Mouse (Mus musculus): ENCODE data around the gene Pafah1b3. TPM values are rescaled to one million over a fixed set of nuclear protein-coding genes. Genes with fewer than 3 reads are reported as not detected.
A peak's percentile ranks its signal among the peaks of the same experiment; 100 is the strongest.

Gene Pafah1b3
- total and polyA plus RNA-seq, 2 experiments from 2014 or later, result 484 to 534 TPM

- Histone ChIP-seq H3K27me3 (ENCODE audit: insufficient read depth, low read length) (no peaks in the 10 kb centered on the region), H3K4me3 (ENCODE audit: low read length) (no peak overlapping the region), H3K9me3 (ENCODE audit: low read length) (no peaks in the 10 kb centered on the region), H3K36me3 (ENCODE audit: insufficient read depth, low read length) (peaks cover 45% of the 10 kb centered on the region), H3K4me1 (ENCODE audit: insufficient read depth, low read length) (peaks cover 11% of the 10 kb centered on the region; the same call in 1 of the 2 replicates), H3K9ac (replicated peaks; ENCODE audit: low read length) (no peak overlapping the region), H3K27ac (no peak overlapping the region), H3K4me2 (ENCODE audit: low read depth, low read length) (no peak overlapping the region)
- no peak for TF ChIP-seq CTCF (IDR thresholded peaks at IDR 0.05; ENCODE audit: low read depth)
- DNase-seq (ENCODE audit: low spot score), result no peak
- WGBS, result 88% methylated on average over 12 of the region's 12 CpGs
- no peak for ATAC-seq
Measured at GRCm38 (mm10) chr7:25294960-25295722, 2.6 kb downstream of the Pafah1b3 start.

GRCm38 (mm10) chr7:25294495-25294894 lies 3.3 kb downstream of the Pafah1b3 start:
- Histone ChIP-seq H3K4me3 (ENCODE audit: low read length) (no peak overlapping the region), H3K9ac (replicated peaks; ENCODE audit: low read length) (no peak overlapping the region), H3K27me3 (ENCODE audit: insufficient read depth, low read length) (no peaks in the 10 kb centered on the region), H3K4me2 (ENCODE audit: low read depth, low read length) (no peak overlapping the region), H3K27ac (no peak overlapping the region), H3K9me3 (ENCODE audit: low read length) (no peaks in the 10 kb centered on the region), H3K4me1 (ENCODE audit: insufficient read depth, low read length) (peaks cover 11% of the 10 kb centered on the region; the same call in 1 of the 2 replicates), H3K36me3 (ENCODE audit: insufficient read depth, low read length) (peaks cover 51% of the 10 kb centered on the region)
- no peak for TF ChIP-seq CTCF (IDR thresholded peaks at IDR 0.05; ENCODE audit: low read depth)
- DNase-seq (ENCODE audit: low spot score) (no peak), ATAC-seq (no peak)
- WGBS, result 89% methylated on average over 4 of the region's 4 CpGs

- 69% methylated on average over 10 of the region's 10 CpGs for WGBS
Measured at GRCm38 (mm10) chr7:25293191-25293739, 4.5 kb downstream of the Pafah1b3 start.

GRCm38 (mm10) chr7:25292107-25292506 lies 5.7 kb downstream of the Pafah1b3 start:
- Histone ChIP-seq H3K9me3 (ENCODE audit: low read length) (no peaks in the 10 kb centered on the region), H3K4me3 (ENCODE audit: low read length) (no peak overlapping the region), H3K27ac (no peak overlapping the region), H3K4me1 (ENCODE audit: insufficient read depth, low read length) (peaks cover 11% of the 10 kb centered on the region; the same call in 1 of the 2 replicates), H3K4me2 (ENCODE audit: low read depth, low read length) (no peak overlapping the region), H3K36me3 (ENCODE audit: insufficient read depth, low read length) (peaks cover 74% of the 10 kb centered on the region), H3K27me3 (ENCODE audit: insufficient read depth, low read length) (no peaks in the 10 kb centered on the region), H3K9ac (replicated peaks; ENCODE audit: low read length) (no peak overlapping the region)
- no peak for DNase-seq (ENCODE audit: low spot score)
- no peak for ATAC-seq
- TF ChIP-seq CTCF (IDR thresholded peaks at IDR 0.05; ENCODE audit: low read depth), result no peak
- WGBS, result 42% methylated on average over 7 of the region's 7 CpGs

More at GRCm38 (mm10) chr7:25293191-25293739, 4.5 kb downstream of the Pafah1b3 start:
- ATAC-seq (no peak), DNase-seq (ENCODE audit: low spot score) (no peak)
- Histone ChIP-seq H3K4me1 (ENCODE audit: insufficient read depth, low read length) (peaks cover 11% of the 10 kb centered on the region; the same call in 1 of the 2 replicates), H3K9ac (replicated peaks; ENCODE audit: low read length) (no peak overlapping the region), H3K27ac (0 out of 2 replicates have a peak overlapping the region, but pooled peaks have one; percentile 4), H3K9me3 (ENCODE audit: low read length) (no peaks in the 10 kb centered on the region), H3K36me3 (ENCODE audit: insufficient read depth, low read length) (peaks cover 63% of the 10 kb centered on the region), H3K4me2 (ENCODE audit: low read depth, low read length) (no peak overlapping the region), H3K4me3 (ENCODE audit: low read length) (no peak overlapping the region), H3K27me3 (ENCODE audit: insufficient read depth, low read length) (no peaks in the 10 kb centered on the region)
- TF ChIP-seq CTCF (IDR thresholded peaks at IDR 0.05; ENCODE audit: low read depth), result no peak

GRCm38 (mm10) chr7:25290911-25291310 lies 6.9 kb downstream of the Pafah1b3 start:
- 74% methylated on average over 2 of the region's 2 CpGs for WGBS
- Histone ChIP-seq H3K9me3 (ENCODE audit: low read length) (no peaks in the 10 kb centered on the region), H3K27ac (no peak overlapping the region), H3K36me3 (ENCODE audit: insufficient read depth, low read length) (peaks cover 86% of the 10 kb centered on the region), H3K4me3 (ENCODE audit: low read length) (no peak overlapping the region), H3K4me1 (ENCODE audit: insufficient read depth, low read length) (peaks cover 2% of the 10 kb centered on the region; the same call in 1 of the 2 replicates), H3K9ac (replicated peaks; ENCODE audit: low read length) (no peak overlapping the region), H3K4me2 (ENCODE audit: low read depth, low read length) (no peak overlapping the region), H3K27me3 (ENCODE audit: insufficient read depth, low read length) (no peaks in the 10 kb centered on the region)
- no peak for TF ChIP-seq CTCF (IDR thresholded peaks at IDR 0.05; ENCODE audit: low read depth)
- ATAC-seq (no peak), DNase-seq (ENCODE audit: low spot score) (peak; percentile 26)

GRCm38 (mm10) chr7:25290463-25290862 lies 7.3 kb downstream of the Pafah1b3 start:
- H3K9me3 ChIP-seq (ENCODE audit: low read length), result no peaks in the 10 kb centered on the region
- no peak overlapping the region for H3K4me2 ChIP-seq (ENCODE audit: low read depth, low read length)
- DNase-seq (ENCODE audit: low spot score) (no peak), ATAC-seq (no peak)
- no peak overlapping the region for H3K4me3 ChIP-seq (ENCODE audit: low read length)
- WGBS, result 95% methylated on average over 1 of the region's 1 CpGs
- no peaks in the 10 kb centered on the region for H3K27me3 ChIP-seq (ENCODE audit: insufficient read depth, low read length)
- no peak for TF ChIP-seq CTCF (IDR thresholded peaks at IDR 0.05; ENCODE audit: low read depth)
- peaks cover 91% of the 10 kb centered on the region for H3K36me3 ChIP-seq (ENCODE audit: insufficient read depth, low read length)
- H3K27ac ChIP-seq, result no peak overlapping the region
- no peaks in the 10 kb centered on the region for H3K4me1 ChIP-seq (ENCODE audit: insufficient read depth, low read length)
- H3K9ac ChIP-seq (replicated peaks; ENCODE audit: low read length), result no peak overlapping the region

- Histone ChIP-seq H3K36me3 (ENCODE audit: insufficient read depth, low read length) (peaks cover 87% of the 10 kb centered on the region), H3K4me1 (ENCODE audit: insufficient read depth, low read length) (peaks cover 2% of the 10 kb centered on the region; the same call in 1 of the 2 replicates), H3K9ac (replicated peaks; ENCODE audit: low read length) (no peak overlapping the region), H3K4me3 (ENCODE audit: low read length) (no peak overlapping the region), H3K9me3 (ENCODE audit: low read length) (no peaks in the 10 kb centered on the region), H3K4me2 (ENCODE audit: low read depth, low read length) (no peak overlapping the region), H3K27ac (no peak overlapping the region), H3K27me3 (ENCODE audit: insufficient read depth, low read length) (no peaks in the 10 kb centered on the region)
- no peak for ATAC-seq
- TF ChIP-seq CTCF (IDR thresholded peaks at IDR 0.05; ENCODE audit: low read depth), result peak; percentile 42; the same call in 1 of the 2 replicates
- no peak for DNase-seq (ENCODE audit: low spot score)
- 90% methylated on average over 3 of the region's 3 CpGs for whole genome bisulfite sequencing
Measured at GRCm38 (mm10) chr7:25289925-25290324, 7.9 kb downstream of the Pafah1b3 start.

Measured in hindbrain, postnatal 0 days (tissue).